Mouse (Mus musculus) liver, postnatal 0 days (tissue): ENCODE results near the gene P2rx1.

Experiments
- CTCF ChIP-seq: sonication (generic); IDR thresholded peaks from 2 replicates; pipeline ENCODE4 v1.5.1; 2016; ENCODE audit warnings: antibody characterized with exemption, low read depth
- EP300 ChIP-seq: IDR thresholded peaks from 2 replicates; pipeline ENCODE4 v1.6.1; 2016; ENCODE audit warnings: antibody characterized with exemption, low read depth, mild to moderate bottlenecking

DNA sequence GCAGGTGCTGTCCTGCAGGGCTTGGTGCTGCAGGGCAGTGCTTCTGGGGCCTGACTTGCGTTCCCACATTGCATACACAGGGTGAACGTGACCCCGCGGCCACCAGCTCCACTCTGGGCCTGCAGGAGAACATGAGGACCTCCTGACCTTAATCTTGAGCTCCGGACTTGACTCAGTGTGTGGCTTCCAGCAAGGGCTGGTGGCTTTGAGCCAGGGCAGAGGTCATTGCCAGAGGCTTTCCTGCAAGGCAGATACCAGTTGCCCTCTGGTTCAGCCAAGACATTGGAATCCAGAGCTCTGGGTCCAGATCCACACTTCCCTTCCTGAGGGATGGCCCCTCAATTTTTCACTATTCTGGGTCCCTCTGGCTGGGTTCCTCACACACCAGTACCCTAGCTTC, 15.1 kb downstream of the P2rx1 start:
- TF ChIP-seq CTCF (no peak), EP300 (no peak)
